Mouse (Mus musculus) heart, embryonic 14.5 days (tissue): ENCODE results near the gene Nuak1. TPM values are rescaled to one million over a fixed set of nuclear protein-coding genes. Genes with fewer than 3 reads are reported as not detected.

Source experiments
- ATAC-seq: fragments of 200-750 bp; cut with Nextera tagmentation; 2 replicates; pipeline ENCODE4 v1.8.0; 2017; ENCODE audit warnings: low read depth, moderate TSS enrichment; ENCODE audit not compliant: insufficient number of reproducible peaks, insufficient read depth, low FRiP score
- H3K27ac ChIP-seq, 2 experiments: fragments of 200-500 bp in 1 of 2; fragments of 300-500 bp in 1 of 2; sonication (generic) in 1 of 2; replicated peaks in 1 of 2; 2 replicates each; pipeline ENCODE4 v1.5.1; 2012 to 2014; ENCODE audit warnings: low read depth in 2 of 2, low read length in 2 of 2, control low read depth in 1 of 2, mild to moderate bottlenecking in 1 of 2, mixed read lengths in 1 of 2; ENCODE audit not compliant: control insufficient read depth in 1 of 2, insufficient read depth in 1 of 2
- H3K27me3 ChIP-seq: fragments of 300-500 bp; sonication (generic); 2 replicates; pipeline ENCODE4 v1.6.1; 2014; ENCODE audit warnings: mild to moderate bottlenecking, low read length, control low read depth; ENCODE audit not compliant: control insufficient read depth, insufficient read depth
- H3K36me3 ChIP-seq: fragments of 300-500 bp; sonication (generic); 2 replicates; pipeline ENCODE4 v1.6.1; 2014; ENCODE audit warnings: mild to moderate bottlenecking, control low read depth, low read length, mixed read lengths; ENCODE audit not compliant: control insufficient read depth, insufficient read depth
- H3K4me1 ChIP-seq, 2 experiments: fragments of 200-500 bp in 1 of 2; fragments of 300-500 bp in 1 of 2; sonication (generic) in 1 of 2; 2 replicates each; pipeline ENCODE4 v1.6.1; 2012 to 2014; ENCODE audit warnings: low read length in 2 of 2, control low read depth in 1 of 2, mixed read lengths in 1 of 2; ENCODE audit not compliant: control insufficient read depth in 2 of 2, insufficient read depth in 2 of 2
- H3K4me2 ChIP-seq: fragments of 300-500 bp; sonication (generic); 2 replicates; pipeline ENCODE4 v1.6.1; 2014; ENCODE audit warnings: mild to moderate bottlenecking, low read length
- H3K4me3 ChIP-seq, 2 experiments: fragments of 200-500 bp in 1 of 2; fragments of 300-500 bp in 1 of 2; sonication (generic) in 1 of 2; 2 replicates each; pipeline ENCODE4 v1.5.1; 2012 to 2014; ENCODE audit warnings: low read length in 2 of 2, mild to moderate bottlenecking in 2 of 2, control low read depth in 1 of 2, low read depth in 1 of 2, moderate library complexity in 1 of 2; ENCODE audit not compliant: control insufficient read depth in 1 of 2, insufficient read depth in 1 of 2
- H3K9ac ChIP-seq: fragments of 300-500 bp; sonication (generic); 2 replicates; pipeline ENCODE4 v1.6.1; 2014; ENCODE audit warnings: mild to moderate bottlenecking, low read length
- H3K9me3 ChIP-seq: fragments of 300-500 bp; sonication (generic); 2 replicates; pipeline ENCODE4 v1.6.1; 2016; ENCODE audit warnings: low read length, control low read depth; ENCODE audit not compliant: control insufficient read depth
- WGBS: fragments of 180-500 bp; shearing (Covaris S2); extraction: QIAGEN DNeasy Blood & Tissue Kit; methylation state at CpG from one replicate; pipeline ENCODE4 v1.1.7; 2014; 5-methylcytosine and 5-hydroxymethylcytosine counted together
- polyA plus RNA-seq: library from polyadenylated mRNA; unstranded; fragments of >200 nt; fragmentation: Nextera tagmentation; extraction: Ambion mirVana; gene quantifications from 2 replicates; pipeline ENCODE4 v1.2.1, GENCODE M21; 2014

Nuak1 gene
- polyA plus RNA-seq, 1 experiment from 2014 or later, result 3.4 TPM

- Histone ChIP-seq H3K27me3 (no peaks in the 10 kb centered on the region), H3K9me3 (no peaks in the 10 kb centered on the region), H3K9ac (no peak overlapping the region), H3K4me2 (no peak overlapping the region), H3K27ac (no peak overlapping the region), H3K36me3 (no peaks in the 10 kb centered on the region), H3K4me3 (no peak overlapping the region), H3K4me1 (peaks cover 0 to 4% of the 10 kb centered on the region in 2 experiments; a peak in 1 of 4 replicates)
- no peak for ATAC-seq
- 71% methylated on average over 4 of the region's 4 CpGs for WGBS
Observed at GRCm38 (mm10) chr10:84357997-84358737, 82.2 kb downstream of the Nuak1 start.

GRCm38 (mm10) chr10:84357593-84357992, 82.8 kb downstream of the Nuak1 start:
- 56% methylated on average over 4 of the region's 4 CpGs for WGBS

GRCm38 (mm10) chr10:84354323-84354722, 86.1 kb downstream of the Nuak1 start:
- no peak overlapping the region for H3K27ac ChIP-seq
- 37% methylated on average over 6 of the region's 6 CpGs for WGBS
- H3K4me3 ChIP-seq, result no peak overlapping the region
- peaks cover 0 to 4% of the 10 kb centered on the region in 2 experiments; a peak in 1 of 4 replicates for H3K4me1 ChIP-seq
- no peak overlapping the region for H3K9ac ChIP-seq
- no peak for ATAC-seq
- H3K4me2 ChIP-seq, result no peak overlapping the region
- H3K9me3 ChIP-seq, result no peaks in the 10 kb centered on the region
- H3K27me3 ChIP-seq, result no peaks in the 10 kb centered on the region
- no peaks in the 10 kb centered on the region for H3K36me3 ChIP-seq

More at GRCm38 (mm10) chr10:84357593-84357992, 82.8 kb downstream of the Nuak1 start:
- Histone ChIP-seq H3K4me3 (no peak overlapping the region), H3K4me2 (no peak overlapping the region), H3K36me3 (no peaks in the 10 kb centered on the region), H3K27ac (no peak overlapping the region), H3K4me1 (peaks cover 0 to 4% of the 10 kb centered on the region in 2 experiments; a peak in 1 of 4 replicates), H3K9ac (no peak overlapping the region), H3K9me3 (no peaks in the 10 kb centered on the region), H3K27me3 (no peaks in the 10 kb centered on the region)
- ATAC-seq, result no peak

- ATAC-seq, result no peak
Observed at GRCm38 (mm10) chr10:84345730-84346129, 94.7 kb downstream of the Nuak1 start.

GRCm38 (mm10) chr10:84343536-84343935, 96.9 kb downstream of the Nuak1 start:
- no peak overlapping the region for H3K27ac ChIP-seq
- peaks cover 8 to 21% of the 10 kb centered on the region in 2 experiments for H3K4me1 ChIP-seq
- H3K36me3 ChIP-seq, result no peaks in the 10 kb centered on the region
- no peaks in the 10 kb centered on the region for H3K9me3 ChIP-seq
- no peak overlapping the region for H3K4me2 ChIP-seq
- H3K4me3 ChIP-seq, result no peak overlapping the region
- WGBS, result 78% methylated on average over 2 of the region's 2 CpGs
- ATAC-seq, result no peak
- no peaks in the 10 kb centered on the region for H3K27me3 ChIP-seq
- H3K9ac ChIP-seq, result no peak overlapping the region

More at GRCm38 (mm10) chr10:84345730-84346129, 94.7 kb downstream of the Nuak1 start:
- no peak overlapping the region for H3K4me3 ChIP-seq
- 68% methylated on average over 5 of the region's 5 CpGs for WGBS
- H3K27ac ChIP-seq, result no peak overlapping the region
- H3K9me3 ChIP-seq, result no peaks in the 10 kb centered on the region
- no peak overlapping the region for H3K9ac ChIP-seq
- no peaks in the 10 kb centered on the region for H3K36me3 ChIP-seq
- H3K4me1 ChIP-seq, result peaks cover 5 to 14% of the 10 kb centered on the region in 2 experiments
- no peaks in the 10 kb centered on the region for H3K27me3 ChIP-seq
- H3K4me2 ChIP-seq, result no peak overlapping the region

- Histone ChIP-seq H3K9ac (no peak overlapping the region), H3K27ac (0 out of 4 replicates have a peak overlapping the region, but pooled peaks of 1 of the 2 experiments have one; percentile 23), H3K4me1 (peaks cover 2 to 7% of the 10 kb centered on the region in 2 experiments; a peak in 2 of 4 replicates), H3K9me3 (no peaks in the 10 kb centered on the region), H3K4me2 (no peak overlapping the region), H3K27me3 (no peaks in the 10 kb centered on the region), H3K4me3 (no peak overlapping the region), H3K36me3 (no peaks in the 10 kb centered on the region)
- no peak for ATAC-seq
- 55% methylated on average over 4 of the region's 4 CpGs for WGBS
Observed at GRCm38 (mm10) chr10:84339456-84339855, 100.9 kb downstream of the Nuak1 start.

GRCm38 (mm10) chr10:84338752-84339151, 101.6 kb downstream of the Nuak1 start:
- H3K4me3 ChIP-seq, result no peak overlapping the region
- 74% methylated on average over 3 of the region's 3 CpGs for WGBS
- no peaks in the 10 kb centered on the region for H3K36me3 ChIP-seq
- peaks cover 2 to 7% of the 10 kb centered on the region in 2 experiments; a peak in 2 of 4 replicates for H3K4me1 ChIP-seq
- H3K27me3 ChIP-seq, result no peaks in the 10 kb centered on the region
- no peak overlapping the region for H3K4me2 ChIP-seq
- H3K27ac ChIP-seq, result no peak overlapping the region
- H3K9me3 ChIP-seq, result no peaks in the 10 kb centered on the region
- ATAC-seq, result no peak
- no peak overlapping the region for H3K9ac ChIP-seq
